Mouse (Mus musculus): ENCODE data around the gene Bhlha15. TPM values are rescaled to one million over a fixed set of nuclear protein-coding genes. Genes with fewer than 3 reads are reported as not detected.

Bhlha15 gene
- polyA plus RNA-seq, 1 experiment = 0.02 TPM

GRCm38 (mm10) chr5:144204911-144205310 lies 14.8 kb downstream of the Bhlha15 start:
- no peaks in the 10 kb centered on the region for H3K27me3 ChIP-seq (ENCODE audit: control insufficient read depth, insufficient read depth, insufficient read length)
- no peak overlapping the region for H3ac ChIP-seq (ENCODE audit: control insufficient read depth, insufficient read length)
- H3K4me2 ChIP-seq (ENCODE audit: low read depth) = no peak overlapping the region
- no peak for TF ChIP-seq POLR2AphosphoS2 (IDR thresholded peaks at IDR 0.05; ENCODE audit: insufficient read length, low read depth)
- TF ChIP-seq TCF3 (IDR thresholded peaks at IDR 0.05; ENCODE audit: insufficient read length, low read depth) = no peak
- TF ChIP-seq MYOD1 (IDR thresholded peaks at IDR 0.05; ENCODE audit: control insufficient read depth in 1 of 3, insufficient read length in 2 of 3, low read depth in 2 of 3) = no peak
- TF ChIP-seq E2F4 (IDR thresholded peaks at IDR 0.05; ENCODE audit: insufficient read depth) = no peak
- TF ChIP-seq USF1 (IDR thresholded peaks at IDR 0.05; ENCODE audit: low read depth) = no peak
- TF ChIP-seq REST (IDR thresholded peaks at IDR 0.05; ENCODE audit: insufficient read depth, insufficient read length) = no peak
- TF ChIP-seq MAX (IDR thresholded peaks at IDR 0.05; ENCODE audit: low read depth) = no peak
- no peak for TF ChIP-seq TCF12 (IDR thresholded peaks at IDR 0.05; ENCODE audit: insufficient read depth, poor library complexity, severe bottlenecking)
- TF ChIP-seq CEBPB (IDR thresholded peaks at IDR 0.05; ENCODE audit: insufficient read depth, poor library complexity, severe bottlenecking) = no peak
- no peak for TF ChIP-seq POLR2A (IDR thresholded peaks at IDR 0.05; ENCODE audit: insufficient read length, low read depth)
- no peak for TF ChIP-seq SRF (IDR thresholded peaks at IDR 0.05; ENCODE audit: control insufficient read depth, insufficient read length, low read depth)
- TF ChIP-seq MYOG (IDR thresholded peaks at IDR 0.05; ENCODE audit: control insufficient read depth in 1 of 3, insufficient read depth in 1 of 3, insufficient read length in 2 of 3, low read depth in 2 of 3) = no peak
- no peak overlapping the region for H3K4me3 ChIP-seq
- peaks cover 4% of the 10 kb centered on the region for H3K36me3 ChIP-seq (ENCODE audit: control insufficient read depth, insufficient read depth)
- no peaks in the 10 kb centered on the region for H3K79me2 ChIP-seq (ENCODE audit: control insufficient read depth, insufficient read depth)

GRCm38 (mm10) chr5:144206069-144206468 lies 16.0 kb downstream of the Bhlha15 start:
- no peaks in the 10 kb centered on the region for H3K79me2 ChIP-seq (ENCODE audit: control insufficient read depth, insufficient read depth)
- no peaks in the 10 kb centered on the region for H3K27me3 ChIP-seq (ENCODE audit: control insufficient read depth, insufficient read depth, insufficient read length)
- no peak overlapping the region for H3K4me3 ChIP-seq
- TF ChIP-seq CEBPB (IDR thresholded peaks at IDR 0.05; ENCODE audit: insufficient read depth, poor library complexity, severe bottlenecking) (no peak), POLR2AphosphoS2 (IDR thresholded peaks at IDR 0.05; ENCODE audit: insufficient read length, low read depth) (no peak), REST (IDR thresholded peaks at IDR 0.05; ENCODE audit: insufficient read depth, insufficient read length) (no peak), TCF12 (IDR thresholded peaks at IDR 0.05; ENCODE audit: insufficient read depth, poor library complexity, severe bottlenecking) (no peak), MAX (IDR thresholded peaks at IDR 0.05; ENCODE audit: low read depth) (no peak), USF1 (IDR thresholded peaks at IDR 0.05; ENCODE audit: low read depth) (no peak), E2F4 (IDR thresholded peaks at IDR 0.05; ENCODE audit: insufficient read depth) (no peak), MYOG (IDR thresholded peaks at IDR 0.05; ENCODE audit: control insufficient read depth in 1 of 3, insufficient read depth in 1 of 3, insufficient read length in 2 of 3, low read depth in 2 of 3) (no peak), SRF (IDR thresholded peaks at IDR 0.05; ENCODE audit: control insufficient read depth, insufficient read length, low read depth) (no peak), MYOD1 (IDR thresholded peaks at IDR 0.05; ENCODE audit: control insufficient read depth in 1 of 3, insufficient read length in 2 of 3, low read depth in 2 of 3) (no peak), TCF3 (IDR thresholded peaks at IDR 0.05; ENCODE audit: insufficient read length, low read depth) (no peak), POLR2A (IDR thresholded peaks at IDR 0.05; ENCODE audit: insufficient read length, low read depth) (no peak)
- peaks cover 4% of the 10 kb centered on the region for H3K36me3 ChIP-seq (ENCODE audit: control insufficient read depth, insufficient read depth)
- H3ac ChIP-seq (ENCODE audit: control insufficient read depth, insufficient read length) = no peak overlapping the region
- no peak overlapping the region for H3K4me2 ChIP-seq (ENCODE audit: low read depth)

- no peak for TF ChIP-seq POLR2A (IDR thresholded peaks at IDR 0.05; ENCODE audit: insufficient read length, low read depth)
- no peak for TF ChIP-seq E2F4 (IDR thresholded peaks at IDR 0.05; ENCODE audit: insufficient read depth)
- no peak for TF ChIP-seq REST (IDR thresholded peaks at IDR 0.05; ENCODE audit: insufficient read depth, insufficient read length)
- no peak for TF ChIP-seq MAX (IDR thresholded peaks at IDR 0.05; ENCODE audit: low read depth)
- no peak for TF ChIP-seq CEBPB (IDR thresholded peaks at IDR 0.05; ENCODE audit: insufficient read depth, poor library complexity, severe bottlenecking)
- no peak for TF ChIP-seq USF1 (IDR thresholded peaks at IDR 0.05; ENCODE audit: low read depth)
- TF ChIP-seq POLR2AphosphoS2 (IDR thresholded peaks at IDR 0.05; ENCODE audit: insufficient read length, low read depth) = no peak
- TF ChIP-seq TCF3 (IDR thresholded peaks at IDR 0.05; ENCODE audit: insufficient read length, low read depth) = no peak
- TF ChIP-seq MYOD1 (IDR thresholded peaks at IDR 0.05; ENCODE audit: control insufficient read depth in 1 of 3, insufficient read length in 2 of 3, low read depth in 2 of 3) = no peak
- TF ChIP-seq TCF12 (IDR thresholded peaks at IDR 0.05; ENCODE audit: insufficient read depth, poor library complexity, severe bottlenecking) = no peak
- no peak for TF ChIP-seq MYOG (IDR thresholded peaks at IDR 0.05; ENCODE audit: control insufficient read depth in 1 of 3, insufficient read depth in 1 of 3, insufficient read length in 2 of 3, low read depth in 2 of 3)
- no peak for TF ChIP-seq SRF (IDR thresholded peaks at IDR 0.05; ENCODE audit: control insufficient read depth, insufficient read length, low read depth)
- peaks cover 4% of the 10 kb centered on the region for H3K36me3 ChIP-seq (ENCODE audit: control insufficient read depth, insufficient read depth)
- no peak overlapping the region for H3K4me2 ChIP-seq (ENCODE audit: low read depth)
- H3K79me2 ChIP-seq (ENCODE audit: control insufficient read depth, insufficient read depth) = no peaks in the 10 kb centered on the region
- no peak overlapping the region for H3K4me3 ChIP-seq
- no peak overlapping the region for H3ac ChIP-seq (ENCODE audit: control insufficient read depth, insufficient read length)
- H3K27me3 ChIP-seq (ENCODE audit: control insufficient read depth, insufficient read depth, insufficient read length) = no peaks in the 10 kb centered on the region
Observed at GRCm38 (mm10) chr5:144207478-144207877, 17.4 kb downstream of the Bhlha15 start.

DNA sequence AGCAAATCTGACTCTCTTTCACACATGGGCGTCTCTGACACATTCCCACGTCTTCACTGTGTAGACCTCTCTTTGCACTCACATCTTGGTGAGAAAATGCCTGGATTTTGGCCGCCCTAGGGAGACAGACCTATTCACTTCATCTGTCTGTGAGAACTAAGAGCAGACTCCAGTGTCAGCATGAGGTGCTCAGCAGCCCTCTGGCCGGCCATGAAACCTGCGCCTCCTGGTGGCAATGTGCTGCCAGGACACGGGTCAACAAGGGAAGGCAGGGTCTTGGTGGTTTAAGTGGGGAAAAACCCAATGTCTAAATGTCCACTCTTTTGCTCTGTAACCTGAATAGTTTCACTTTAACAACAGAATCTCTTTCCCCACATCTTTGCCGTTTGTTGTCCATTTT lies 24.4 kb downstream of the Bhlha15 start:
- H3K27me3 ChIP-seq (ENCODE audit: control insufficient read depth, insufficient read depth, insufficient read length) = no peaks in the 10 kb centered on the region
- no peak overlapping the region for H3K4me2 ChIP-seq (ENCODE audit: low read depth)
- H3K4me3 ChIP-seq = no peak overlapping the region
- TF ChIP-seq E2F4 (IDR thresholded peaks at IDR 0.05; ENCODE audit: insufficient read depth) = no peak
- no peak for TF ChIP-seq CEBPB (IDR thresholded peaks at IDR 0.05; ENCODE audit: insufficient read depth, poor library complexity, severe bottlenecking)
- TF ChIP-seq REST (IDR thresholded peaks at IDR 0.05; ENCODE audit: insufficient read depth, insufficient read length) = no peak
- no peak for TF ChIP-seq TCF3 (IDR thresholded peaks at IDR 0.05; ENCODE audit: insufficient read length, low read depth)
- no peak for TF ChIP-seq POLR2A (IDR thresholded peaks at IDR 0.05; ENCODE audit: insufficient read length, low read depth)
- TF ChIP-seq TCF12 (IDR thresholded peaks at IDR 0.05; ENCODE audit: insufficient read depth, poor library complexity, severe bottlenecking) = no peak
- no peak for TF ChIP-seq MYOD1 (IDR thresholded peaks at IDR 0.05; ENCODE audit: control insufficient read depth in 1 of 3, insufficient read length in 2 of 3, low read depth in 2 of 3)
- TF ChIP-seq USF1 (IDR thresholded peaks at IDR 0.05; ENCODE audit: low read depth) = no peak
- no peak for TF ChIP-seq MYOG (IDR thresholded peaks at IDR 0.05; ENCODE audit: control insufficient read depth in 1 of 3, insufficient read depth in 1 of 3, insufficient read length in 2 of 3, low read depth in 2 of 3)
- H3K36me3 ChIP-seq (ENCODE audit: control insufficient read depth, insufficient read depth) = no peaks in the 10 kb centered on the region
- H3K79me2 ChIP-seq (ENCODE audit: control insufficient read depth, insufficient read depth) = no peaks in the 10 kb centered on the region
- no peak overlapping the region for H3ac ChIP-seq (ENCODE audit: control insufficient read depth, insufficient read length)

All from myocyte (in vitro differentiated cells).